ENCODE assay signal across 23 mouse cellular contexts in genomic region chr13:3594311-3594710, GRCm38 (mm10).
"Had no signal": no experiment of that assay in that cellular context is flagged by ENCODE, and none has a peak within 500 bp of the region (broad histone marks: within the 10 kb centered on the region; RNA-seq: fewer than 3 reads in every experiment).

No protein-coding gene starts in this region.

- H3K9ac ChIP-seq: limb, embryonic 13.5 days; liver, embryonic 12.5 days; liver, embryonic 15.5 days; neural tube, embryonic 12.5 days; neural tube, embryonic 15.5 days had no signal

- H3K4me1 ChIP-seq: limb, embryonic 10.5 days; limb, embryonic 13.5 days; liver, embryonic 12.5 days; liver, embryonic 15.5 days; neural tube, embryonic 12.5 days; neural tube, embryonic 15.5 days had no signal

- ATAC-seq: hindbrain, postnatal 0 days; inflammation-experienced regulatory T-cells, adult 6 months; intestine, embryonic 16.5 days; liver, embryonic 12.5 days had no signal

- H3K4me3 ChIP-seq: layer of hippocampus, adult 2 months; limb, embryonic 10.5 days; limb, embryonic 13.5 days; liver, embryonic 12.5 days; liver, embryonic 15.5 days; neural tube, embryonic 12.5 days; neural tube, embryonic 15.5 days had no signal

- H3K4me2 ChIP-seq: limb, embryonic 13.5 days; liver, embryonic 12.5 days; liver, embryonic 15.5 days; midbrain, embryonic 11.5 days; neural tube, embryonic 12.5 days; neural tube, embryonic 15.5 days had no signal

- H3K27ac ChIP-seq: hindbrain, postnatal 0 days; layer of hippocampus, adult 2 months; limb, embryonic 10.5 days; limb, embryonic 13.5 days; liver, embryonic 12.5 days; liver, embryonic 15.5 days; neural tube, embryonic 12.5 days; neural tube, embryonic 15.5 days; stomach, postnatal 0 days had no signal

- H3K9me3 ChIP-seq: limb, embryonic 10.5 days; limb, embryonic 13.5 days; liver, embryonic 12.5 days; liver, embryonic 15.5 days; neural tube, embryonic 12.5 days; neural tube, embryonic 15.5 days had no signal

- H3K27me3 ChIP-seq: limb, embryonic 13.5 days; liver, embryonic 12.5 days; liver, embryonic 15.5 days; neural tube, embryonic 12.5 days; neural tube, embryonic 15.5 days had no signal

- DNase-seq: layer of hippocampus, adult 9-11 months; liver; lung, adult 2 months; lung, postnatal 14 days; lung, postnatal 4 days; midbrain, embryonic 14.5 days; right cerebral cortex, adult 18-20 months; right cerebral cortex, postnatal 14 days; right cerebral cortex, postnatal 4 days; thymus, adult 2 months; thymus, postnatal 25 days had no signal
